8 mouse cellular contexts compared by ENCODE assay signal in the genomic region with DNA sequence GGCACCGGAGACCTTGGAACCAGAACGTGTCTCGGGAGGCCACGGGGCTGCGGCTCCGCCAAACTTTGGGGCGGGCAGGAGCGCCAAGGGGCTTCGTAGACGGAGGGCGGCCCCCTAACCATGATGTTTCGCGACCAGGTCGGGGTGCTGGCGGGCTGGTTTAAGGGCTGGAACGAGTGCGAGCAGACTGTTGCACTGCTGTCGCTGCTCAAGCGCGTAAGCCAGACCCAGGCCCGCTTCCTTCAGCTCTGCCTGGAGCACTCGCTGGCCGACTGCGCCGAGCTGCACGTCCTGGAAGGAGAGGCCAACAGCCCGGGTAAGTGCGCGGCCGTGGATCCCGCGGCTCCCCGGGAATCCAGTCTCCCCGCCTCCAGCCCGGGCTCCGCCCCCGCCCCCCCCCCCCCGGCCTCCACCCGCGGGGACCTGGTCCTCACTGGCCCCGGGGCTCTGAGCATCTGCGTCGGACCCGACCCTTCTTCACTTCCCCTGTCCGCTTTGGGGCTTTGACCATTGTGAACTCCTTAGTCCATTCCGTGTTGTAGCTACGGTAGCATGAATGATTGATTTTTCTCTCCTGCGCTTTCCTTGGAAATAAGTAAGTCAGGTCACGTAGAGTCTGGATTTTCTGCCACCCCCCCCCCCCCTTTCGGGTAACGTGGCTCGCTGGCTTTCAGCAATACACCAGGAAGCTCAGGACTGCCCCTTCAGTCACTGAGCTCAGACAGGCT. TPM values are rescaled to one million over a fixed set of nuclear protein-coding genes. Genes with fewer than 3 reads are reported as not detected.
DNase-seq lines count a peak whose midpoint lies in the region; ATAC-seq lines count a peak whose summit lies in the region.

No protein-coding gene starts in this region.

- peaks cover 10% of the 10 kb centered on the region for H3K27me3 ChIP-seq in hindbrain, embryonic 12.5 days

- peak overlapping the region; percentile 62 for H3K4me3 ChIP-seq in hindbrain, embryonic 12.5 days

- peak overlapping the region; percentile 97 for H3K4me2 ChIP-seq in hindbrain, embryonic 12.5 days (replicated peaks)

- peak overlapping the region; percentile 85 for H3K27ac ChIP-seq in hindbrain, embryonic 12.5 days

- peak overlapping the region; percentile 72 for H3K9ac ChIP-seq in hindbrain, embryonic 12.5 days

- no peaks in the 10 kb centered on the region for H3K9me3 ChIP-seq in hindbrain, embryonic 12.5 days (replicated peaks)

- peak; percentile 19 for DNase-seq in T-cell, adult 2 months (ENCODE audit: low spot score)
- DNase-seq in cerebellum, postnatal 10 days: peak; percentile 76
- peak; percentile 34 to 39 for DNase-seq in frontal cortex, postnatal 25 days (ENCODE audit: low spot score in 2 of 2)
- DNase-seq in layer of hippocampus, postnatal 25 days (ENCODE audit: extremely low spot score in 1 of 2, low spot score in 1 of 2): peak; percentile 38 to 41
- DNase-seq in lung, postnatal 10 days: peak; percentile 66
- peak; percentile 73 to 77 for DNase-seq in right cerebral cortex, postnatal 10 days (ENCODE audit: low spot score in 2 of 2)

- WGBS in hindbrain, embryonic 12.5 days: under 1% methylated on average over 45 of the region's 52 CpGs

- no peaks in the 10 kb centered on the region for H3K36me3 ChIP-seq in hindbrain, embryonic 12.5 days

- peaks cover 15% of the 10 kb centered on the region for H3K4me1 ChIP-seq in hindbrain, embryonic 12.5 days

- peak; percentile 70 for ATAC-seq in hindbrain, embryonic 12.5 days (ENCODE audit: low FRiP score)
- no peak for ATAC-seq in monocyte, adult 5-6 weeks (replicated peaks; ENCODE audit: insufficient number of reproducible peaks, low FRiP score, low TSS enrichment, poor library complexity, severe bottlenecking)

RNA-seq across cellular contexts. Expression of gene Samd4, which starts 2.2 kb away (rescaled TPM):
- polyA plus RNA-seq in hindbrain, embryonic 12.5 days (2016; fragmentation: Nextera tagmentation; extraction: Ambion mirVana): 6.7 and 7.0 TPM in 2 replicates
- 10 to 100 TPM; 10.3 to 13.7 TPM for total RNA-seq in layer of hippocampus, postnatal 25 days (2021)
- total RNA-seq in monocyte, adult 5-6 weeks (2017): not detected in 3 replicates

RNA-seq across cellular contexts. Expression of gene Cgrrf1, which starts 52.9 kb away (rescaled TPM):
- 25.2 and 26.4 TPM in 2 replicates for polyA plus RNA-seq in hindbrain, embryonic 12.5 days (2016; fragmentation: Nextera tagmentation; extraction: Ambion mirVana)
- total RNA-seq in layer of hippocampus, postnatal 25 days (2021): 10 to 100 TPM; 20.0 to 22.3 TPM
- 24.6 to 35.2 TPM (median 33.2 TPM) in 3 replicates for total RNA-seq in monocyte, adult 5-6 weeks (2017)

Comparison
In these comparisons a context has a peak if more than half of its experiments do, and no peak if none do; other contexts are left out.
1. DNase-seq: peak in every context shown above with its lines; median percentile 76 in cerebellum, postnatal 10 days; 75 in right cerebral cortex, postnatal 10 days; 66 in lung, postnatal 10 days; 40 in layer of hippocampus, postnatal 25 days; 36 in frontal cortex, postnatal 25 days; 19 in T-cell, adult 2 months.
2. RNA of gene Samd4, which starts 2.2 kb away (total RNA-seq): 10.3 to 13.7 TPM in layer of hippocampus, postnatal 25 days; not detected in monocyte, adult 5-6 weeks; every median in the first group is over 10 times any median in the second.